Mouse (Mus musculus) kidney, adult 11 months (tissue): ENCODE results near the gene Ptprt.

Source experiments
- DNase-seq: peaks from one replicate; pipeline ENCODE4 v3.0.0; 2022

The Ptprt gene

GRCm38 (mm10) chr2:161902196-161902595 lies 758.8 kb downstream of the Ptprt start:
- no peak for DNase-seq

- no peak for DNase-seq
Observed at GRCm38 (mm10) chr2:161884446-161884845, 776.5 kb downstream of the Ptprt start.

GRCm38 (mm10) chr2:161882580-161882979 lies 778.4 kb downstream of the Ptprt start:
- DNase-seq = no peak

- no peak for DNase-seq
Observed at GRCm38 (mm10) chr2:161880941-161881340, 780.0 kb downstream of the Ptprt start.

- DNase-seq = no peak
Observed at GRCm38 (mm10) chr2:161865231-161865630, 795.7 kb downstream of the Ptprt start.

GRCm38 (mm10) chr2:161858813-161859212 lies 802.1 kb downstream of the Ptprt start:
- DNase-seq = no peak

GRCm38 (mm10) chr2:161858361-161858760 lies 802.6 kb downstream of the Ptprt start:
- no peak for DNase-seq

- DNase-seq = no peak
Observed at GRCm38 (mm10) chr2:161835001-161835400, 825.9 kb downstream of the Ptprt start.

- no peak for DNase-seq
Observed at GRCm38 (mm10) chr2:161833846-161834245, 827.1 kb downstream of the Ptprt start.

- no peak for DNase-seq
Observed at GRCm38 (mm10) chr2:161813326-161813725, 847.6 kb downstream of the Ptprt start.

GRCm38 (mm10) chr2:161808086-161808801 lies 852.7 kb downstream of the Ptprt start:
- DNase-seq = no peak

GRCm38 (mm10) chr2:161806287-161807007 lies 854.5 kb downstream of the Ptprt start:
- DNase-seq = no peak

- DNase-seq = no peak
Observed at GRCm38 (mm10) chr2:161799946-161800345, 861.0 kb downstream of the Ptprt start.

- DNase-seq = no peak
Observed at GRCm38 (mm10) chr2:161767528-161767927, 893.4 kb downstream of the Ptprt start.

GRCm38 (mm10) chr2:161713024-161713423 lies 947.9 kb downstream of the Ptprt start:
- no peak for DNase-seq

- no peak for DNase-seq
Observed at GRCm38 (mm10) chr2:161709316-161709715, 951.6 kb downstream of the Ptprt start.

GRCm38 (mm10) chr2:161706386-161706915 lies 954.5 kb downstream of the Ptprt start:
- DNase-seq = no peak

- DNase-seq = no peak
Observed at GRCm38 (mm10) chr2:161704811-161705210, 956.1 kb downstream of the Ptprt start.

- DNase-seq = no peak
Observed at GRCm38 (mm10) chr2:161704410-161704809, 956.5 kb downstream of the Ptprt start.

- DNase-seq = no peak
Observed at GRCm38 (mm10) chr2:161695819-161696218, 965.1 kb downstream of the Ptprt start.

- DNase-seq = no peak
Observed at GRCm38 (mm10) chr2:161668302-161668986, 992.5 kb downstream of the Ptprt start.

- no peak for DNase-seq
Observed at GRCm38 (mm10) chr2:161661912-161662311, 999.0 kb downstream of the Ptprt start.

- no peak for DNase-seq
Observed at GRCm38 (mm10) chr2:161660827-161661226, 1000.1 kb downstream of the Ptprt start.

GRCm38 (mm10) chr2:161657046-161657445 lies 1003.9 kb downstream of the Ptprt start:
- DNase-seq = no peak
